Mouse (Mus musculus) liver, postnatal 0 days (tissue): ENCODE results near the gene Blvrb.

Source experiments
- CTCF ChIP-seq: sonication (generic); IDR thresholded peaks from 2 replicates; pipeline ENCODE4 v1.5.1; 2016; ENCODE audit warnings: antibody characterized with exemption, low read depth
- EP300 ChIP-seq: IDR thresholded peaks from 2 replicates; pipeline ENCODE4 v1.6.1; 2016; ENCODE audit warnings: antibody characterized with exemption, low read depth, mild to moderate bottlenecking

GRCm38 (mm10) chr7:27472596-27472995 is 24.8 kb downstream of the Blvrb start:
- TF ChIP-seq CTCF: no peak
- no peak for TF ChIP-seq EP300
